Mouse (Mus musculus): ENCODE data around the gene Lhfpl3. TPM values are rescaled to one million over a fixed set of nuclear protein-coding genes. Genes with fewer than 3 reads are reported as not detected.

Lhfpl3 gene
- total RNA-seq, 2 experiments from 2014 or later: 13.1 to 13.3 TPM

DNA sequence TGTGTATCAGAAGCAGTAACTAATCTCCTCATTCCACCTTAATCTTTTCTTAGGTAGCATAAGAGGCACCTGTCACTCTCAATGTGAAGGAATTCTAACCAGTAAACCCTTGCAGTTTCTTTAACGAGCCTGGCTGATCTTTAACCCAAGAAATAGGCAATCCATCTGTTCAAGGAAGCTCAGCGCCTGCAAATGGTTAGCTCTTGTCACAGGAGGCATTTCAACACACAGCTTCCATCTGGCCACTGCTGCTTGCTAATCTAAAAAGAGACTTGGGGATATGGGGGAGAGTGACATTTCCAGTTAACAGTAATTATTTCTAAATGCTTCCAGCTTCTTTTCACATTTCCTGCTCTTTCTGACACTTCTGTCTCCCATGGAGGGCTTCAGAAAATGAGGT lies 182.9 kb downstream of the Lhfpl3 start:
- no peak for DNase-seq

DNA sequence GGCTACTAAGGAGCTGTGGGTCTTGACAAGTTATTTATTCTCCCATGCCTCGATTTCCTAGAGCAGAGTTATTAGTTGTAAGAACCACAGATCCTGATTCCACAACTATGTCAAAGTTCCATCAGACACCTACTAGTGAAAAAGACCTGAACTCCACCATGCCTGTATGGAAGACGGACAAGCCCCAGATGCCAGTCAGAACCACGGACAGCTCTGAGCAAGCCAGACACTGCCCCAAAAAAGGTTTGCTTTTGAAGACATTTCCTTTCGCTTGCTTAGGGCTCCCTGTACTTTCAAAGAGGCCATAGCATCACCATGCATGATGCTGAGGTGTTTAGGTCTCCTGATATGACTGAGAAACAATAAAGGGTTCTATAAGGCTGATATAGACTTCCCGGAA lies 197.4 kb downstream of the Lhfpl3 start:
- DNase-seq: no peak

DNA sequence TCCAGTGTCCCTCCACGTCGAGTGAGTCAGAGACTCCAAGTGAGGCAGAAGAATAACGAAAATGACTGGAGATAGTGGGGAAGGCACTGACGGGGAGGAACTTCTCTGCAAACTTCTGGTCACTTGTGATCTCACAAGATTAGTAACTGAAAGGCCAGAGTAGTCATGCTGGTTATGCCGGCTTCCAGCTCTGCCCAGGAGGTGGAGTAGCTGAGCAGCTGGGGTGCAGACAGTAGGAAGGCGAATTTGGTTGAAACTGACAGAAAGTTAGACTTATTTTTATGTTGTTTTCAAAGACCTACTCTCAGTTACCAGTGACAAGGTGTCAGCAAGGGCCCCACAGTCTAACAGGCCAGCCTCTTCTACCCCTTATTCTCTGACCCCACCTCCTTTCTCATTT lies 217.4 kb downstream of the Lhfpl3 start:
- no peak for DNase-seq

DNA sequence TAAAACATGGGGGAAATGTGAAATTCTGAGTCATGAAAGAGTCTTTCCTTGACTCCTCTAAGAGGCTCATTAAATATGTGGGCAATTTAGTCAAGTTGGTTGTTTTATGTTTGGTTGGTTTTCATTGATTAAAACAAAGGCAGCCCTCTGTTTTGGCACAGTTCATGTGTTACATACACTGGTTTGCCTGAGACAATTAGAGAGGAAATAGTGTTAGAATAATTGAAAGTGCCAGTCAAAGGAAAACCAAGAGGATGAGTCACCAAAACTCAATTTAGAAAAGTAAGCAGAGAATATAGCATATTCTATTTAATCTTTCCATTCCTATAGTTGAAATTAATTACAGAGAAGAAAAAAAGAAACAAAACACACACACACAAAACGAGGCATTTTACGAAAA lies 240.9 kb downstream of the Lhfpl3 start:
- DNase-seq: no peak

DNA sequence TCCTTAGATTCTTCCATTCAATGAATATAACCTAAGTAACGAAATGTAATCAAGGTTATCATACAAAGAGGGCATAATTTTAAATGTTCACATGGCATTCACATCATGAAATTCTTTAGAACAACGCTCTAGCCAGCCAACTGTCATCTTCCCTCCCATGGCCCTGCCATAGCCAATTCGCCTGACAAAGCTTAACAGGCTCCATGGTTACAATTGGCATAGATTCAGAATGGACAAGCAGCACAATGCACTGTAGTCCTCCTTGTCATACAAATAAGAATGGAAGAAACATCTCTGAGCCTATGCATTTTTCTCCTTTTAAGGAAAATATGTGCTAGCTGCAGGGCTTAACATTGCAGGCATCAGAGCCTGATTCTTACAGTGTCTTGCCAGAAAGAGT lies 254.0 kb downstream of the Lhfpl3 start:
- DNase-seq: no peak

DNA sequence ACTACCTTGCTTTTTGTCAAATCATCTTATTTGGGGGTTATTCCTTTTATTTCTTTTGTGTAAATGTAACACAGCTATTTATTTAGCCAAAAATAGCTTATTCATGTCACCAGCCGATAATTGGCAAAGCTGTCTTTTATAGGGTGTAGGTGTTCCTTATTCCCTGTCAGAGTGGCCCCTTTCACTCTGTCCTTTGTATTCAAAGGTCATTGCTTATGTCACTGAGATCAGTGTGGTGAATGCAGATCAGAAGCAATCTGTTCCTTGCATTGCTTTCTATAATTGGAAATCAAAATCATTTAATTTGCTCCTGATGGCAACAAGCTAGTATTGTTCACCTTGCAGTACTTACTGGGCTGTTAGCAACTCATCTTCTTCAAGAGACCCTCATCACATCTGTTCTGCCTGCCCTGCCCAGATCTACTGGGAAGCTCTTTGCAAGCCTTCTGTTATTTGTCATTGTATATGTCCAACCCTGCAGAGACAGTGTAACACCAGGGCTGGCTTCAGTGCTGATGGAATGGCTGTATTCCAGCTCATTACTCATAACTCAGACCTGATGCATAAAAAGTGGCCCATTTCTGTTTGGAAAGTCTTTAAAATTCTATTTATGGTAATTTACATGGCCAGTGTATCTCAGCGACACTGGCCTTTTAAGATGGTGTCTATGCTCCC lies 257.4 kb downstream of the Lhfpl3 start:
- DNase-seq: no peak

DNA sequence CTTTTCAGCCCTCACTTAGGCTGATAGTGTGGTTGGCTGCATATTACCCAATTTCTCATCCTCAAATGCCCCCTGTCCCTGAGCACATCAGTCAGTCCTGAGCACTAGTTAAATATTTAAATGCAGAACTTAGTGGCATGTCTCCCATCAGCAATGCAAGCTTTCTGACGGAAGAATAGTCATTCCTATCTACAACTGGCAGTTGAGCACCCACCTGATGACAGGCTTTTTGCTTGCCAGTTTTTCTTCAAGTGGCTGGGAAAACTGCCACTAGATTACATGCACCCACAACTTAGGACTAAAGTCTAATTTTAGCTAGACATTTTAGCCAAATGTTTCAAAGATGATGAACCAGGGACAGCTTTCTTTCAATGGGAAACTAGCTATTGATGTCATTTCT lies 260.3 kb downstream of the Lhfpl3 start:
- DNase-seq: no peak

DNA sequence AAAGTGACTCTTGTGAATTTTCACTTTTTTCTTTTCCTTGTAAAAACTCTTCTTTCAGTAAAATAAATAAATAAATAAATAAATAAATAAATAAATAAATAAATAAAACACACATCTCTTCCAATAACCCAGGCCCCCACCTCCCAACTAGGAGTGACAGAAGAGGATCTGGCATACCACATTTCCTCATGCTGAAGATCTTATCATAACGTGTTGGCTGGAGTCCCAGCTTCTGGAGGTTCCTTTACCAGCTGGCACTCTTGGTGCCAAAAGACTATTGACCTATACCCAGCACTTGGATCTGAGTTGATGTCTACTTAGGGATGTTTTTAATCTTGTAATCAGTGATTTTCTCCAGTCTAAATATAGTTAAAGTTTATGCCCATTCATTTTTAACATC lies 264.6 kb downstream of the Lhfpl3 start:
- DNase-seq: no peak

DNA sequence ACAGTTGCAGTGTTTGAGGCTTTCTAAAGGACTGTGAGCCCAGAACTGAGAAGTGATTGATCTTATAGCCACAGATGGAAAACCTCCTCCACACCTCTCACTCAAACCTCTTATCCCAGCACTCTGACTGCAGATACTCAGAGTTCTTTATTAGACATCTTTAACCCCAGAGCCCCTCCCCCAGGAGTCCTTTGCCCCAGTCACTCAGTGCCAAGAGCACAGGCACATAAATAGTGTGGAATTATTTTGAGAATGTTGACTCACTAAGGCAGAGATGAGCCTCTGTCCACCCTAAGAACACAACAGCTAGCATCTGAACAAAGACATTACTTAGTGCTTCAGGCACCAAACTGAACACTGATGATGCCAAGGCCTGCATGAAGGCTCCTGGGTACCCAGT lies 268.1 kb downstream of the Lhfpl3 start:
- no peak for DNase-seq

DNA sequence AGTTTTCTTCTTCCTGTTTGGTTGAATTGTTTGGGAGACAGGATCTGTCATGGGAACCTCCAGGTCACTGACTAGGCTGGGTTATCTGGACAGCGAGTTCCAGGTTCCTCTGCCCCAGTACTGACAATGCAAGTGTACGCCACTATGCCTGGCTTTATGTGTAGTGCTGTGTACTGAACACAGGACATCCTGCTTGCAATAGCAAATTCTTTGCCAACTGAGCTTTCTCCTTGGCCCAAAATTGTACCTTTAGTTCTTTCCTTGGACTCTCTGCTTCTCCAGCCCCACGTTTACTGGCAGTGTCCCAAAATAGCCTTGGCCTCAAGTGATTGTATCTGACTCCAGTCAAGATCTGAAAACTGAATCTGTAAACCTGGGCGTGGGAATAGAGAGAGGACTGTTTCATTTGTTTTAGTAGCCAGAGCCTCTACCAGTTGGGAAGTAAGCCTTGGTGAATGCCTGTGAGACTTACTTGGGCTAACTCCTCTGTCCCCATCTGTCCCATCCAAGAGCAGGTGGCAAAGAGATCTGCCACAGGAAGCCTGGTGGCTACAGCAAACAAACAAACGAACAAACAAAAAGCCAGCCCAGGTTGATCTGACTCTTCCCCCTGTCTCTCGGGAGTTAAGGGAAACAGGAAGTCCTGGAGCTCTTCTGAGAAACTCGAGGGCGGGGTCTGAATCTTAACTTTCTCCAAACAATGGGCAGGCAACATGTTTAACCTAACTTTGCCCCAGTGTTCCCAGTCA lies 269.9 kb downstream of the Lhfpl3 start:
- no peak for DNase-seq

DNA sequence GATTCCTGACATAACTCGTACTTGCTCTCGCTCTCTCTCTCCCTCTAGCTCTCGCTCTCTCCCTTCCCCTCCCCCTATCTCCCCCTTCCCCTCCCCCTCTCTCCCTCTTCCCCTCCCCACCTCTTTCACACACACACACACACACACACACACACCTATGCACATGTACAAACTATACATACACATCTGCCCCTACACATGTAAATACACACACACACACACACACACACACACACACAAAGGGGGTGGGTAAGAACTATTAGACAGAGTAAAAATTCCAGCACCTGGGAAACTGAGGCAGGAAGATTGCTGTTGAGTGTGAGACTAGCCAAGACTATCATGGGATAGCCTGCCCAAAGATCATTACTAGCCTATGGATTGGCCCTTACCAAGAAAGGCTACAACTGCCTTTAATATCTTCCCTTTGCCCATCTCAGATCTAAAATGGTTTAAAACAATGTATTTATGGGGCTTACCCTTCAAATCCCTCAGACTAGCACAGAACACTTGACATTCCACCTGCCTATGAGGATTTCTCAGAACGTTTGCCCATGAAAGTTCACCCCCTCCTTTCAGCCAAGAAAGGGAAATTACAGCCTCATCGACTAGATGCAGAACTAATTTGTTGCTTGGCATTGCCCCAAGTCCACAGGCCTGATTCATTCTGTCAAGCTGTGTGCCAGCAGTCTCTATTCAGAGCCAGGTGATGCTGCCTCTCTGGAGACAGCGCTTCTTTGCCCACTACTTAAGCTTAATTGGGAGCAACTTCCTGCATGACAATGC lies 289.3 kb downstream of the Lhfpl3 start:
- DNase-seq: peak in 1 of 2 experiments; percentile 9

DNA sequence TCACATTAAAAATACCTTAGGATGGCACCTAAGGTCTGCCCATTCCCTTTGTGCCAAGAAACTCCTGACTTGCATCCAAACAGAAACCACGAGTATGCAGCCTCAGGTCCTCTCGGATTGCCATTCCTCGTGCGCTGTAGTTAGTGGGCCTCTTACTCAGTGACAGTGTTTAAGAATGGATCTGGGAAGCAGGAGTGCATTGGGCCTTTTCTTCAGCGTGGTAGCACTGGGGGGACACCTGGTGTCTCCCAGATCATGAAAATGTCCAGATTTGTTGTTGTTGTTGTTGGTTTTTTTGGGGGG lies 289.8 kb downstream of the Lhfpl3 start:
- no peak for DNase-seq

DNA sequence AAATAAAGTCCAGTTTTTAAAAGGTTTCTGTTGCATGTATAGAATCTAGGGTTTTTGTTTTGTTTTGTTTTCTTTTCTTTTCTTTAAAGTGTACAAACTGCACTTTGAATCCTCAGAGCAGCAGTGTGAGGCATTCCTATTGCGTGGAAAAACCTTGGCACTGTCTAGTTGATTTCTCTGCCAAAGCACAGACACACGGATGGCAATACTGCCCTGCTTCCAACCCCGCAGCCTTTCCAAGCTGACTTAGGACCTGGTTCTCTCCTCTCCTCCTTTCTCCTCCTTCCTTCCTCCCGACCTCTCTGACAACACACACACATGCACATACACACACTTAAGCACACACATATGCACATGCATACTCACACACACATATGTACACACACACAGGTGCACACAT lies 294.6 kb downstream of the Lhfpl3 start:
- DNase-seq: no peak

DNA sequence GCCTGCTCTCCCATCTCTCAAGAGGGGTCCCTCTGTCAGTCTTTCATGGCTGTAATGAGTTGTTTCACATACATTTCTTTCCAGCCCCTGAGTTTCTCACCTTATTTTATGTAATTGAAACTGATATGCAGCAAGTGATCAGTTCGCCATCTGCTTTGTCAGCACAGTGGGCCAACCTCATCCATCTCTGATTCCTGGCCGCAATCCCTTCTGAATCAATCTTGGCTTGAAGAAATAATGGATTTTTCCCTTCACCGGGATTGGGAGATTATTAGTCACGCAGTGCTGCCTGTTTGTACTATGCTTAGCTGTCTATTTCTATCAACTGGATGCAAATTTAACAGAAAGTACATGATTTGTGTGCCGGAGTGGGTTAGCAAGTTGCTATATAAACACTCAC lies 297.0 kb downstream of the Lhfpl3 start:
- DNase-seq: peak in 1 of 2 experiments; percentile 14

DNA sequence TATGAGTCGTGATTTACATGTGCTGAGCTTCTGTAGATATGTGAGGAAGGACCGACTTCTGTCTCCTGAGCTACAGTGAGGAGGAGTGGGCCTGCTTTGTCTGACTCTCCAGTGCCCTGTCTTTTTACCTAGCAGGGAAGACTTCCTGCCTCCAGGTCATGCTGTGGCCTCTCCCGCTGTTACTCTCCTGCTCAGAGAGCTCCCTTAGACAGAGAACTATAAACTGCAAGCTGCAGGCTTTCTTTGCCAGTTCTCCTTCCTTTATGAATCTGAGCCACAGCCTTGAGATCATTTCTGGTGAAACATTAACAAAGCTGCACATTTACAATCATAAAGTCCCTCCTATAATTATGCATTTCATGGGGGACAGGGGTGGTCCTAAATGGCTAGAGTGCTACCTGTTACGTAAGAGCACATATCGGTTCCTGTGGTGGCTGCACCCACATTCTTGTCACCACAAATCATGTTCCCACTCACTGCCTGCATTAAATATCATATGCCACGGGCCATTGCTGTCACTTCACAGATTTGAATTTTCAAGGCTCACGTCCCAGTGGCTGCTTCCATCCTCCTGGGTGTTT lies 303.3 kb downstream of the Lhfpl3 start:
- DNase-seq: no peak

DNA sequence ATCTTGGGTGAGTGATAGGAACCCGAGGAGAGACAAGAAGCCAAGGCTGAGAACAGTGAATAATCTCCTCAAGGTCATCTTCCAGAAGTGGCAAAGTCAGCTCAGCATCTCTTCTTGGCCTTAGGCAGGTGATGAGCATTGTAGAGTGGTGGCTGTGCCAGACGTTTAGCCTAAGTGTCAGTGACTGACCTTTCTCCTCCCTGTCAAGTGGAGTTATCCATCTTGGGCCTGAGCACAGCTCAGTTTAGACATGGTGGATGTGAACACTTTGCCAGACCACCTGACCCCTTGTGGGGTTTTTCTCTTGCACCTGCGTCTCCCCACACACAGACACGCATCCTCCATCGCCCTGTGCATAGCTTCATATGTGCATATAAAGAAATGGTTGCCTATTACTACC lies 305.6 kb downstream of the Lhfpl3 start:
- DNase-seq: no peak

DNA sequence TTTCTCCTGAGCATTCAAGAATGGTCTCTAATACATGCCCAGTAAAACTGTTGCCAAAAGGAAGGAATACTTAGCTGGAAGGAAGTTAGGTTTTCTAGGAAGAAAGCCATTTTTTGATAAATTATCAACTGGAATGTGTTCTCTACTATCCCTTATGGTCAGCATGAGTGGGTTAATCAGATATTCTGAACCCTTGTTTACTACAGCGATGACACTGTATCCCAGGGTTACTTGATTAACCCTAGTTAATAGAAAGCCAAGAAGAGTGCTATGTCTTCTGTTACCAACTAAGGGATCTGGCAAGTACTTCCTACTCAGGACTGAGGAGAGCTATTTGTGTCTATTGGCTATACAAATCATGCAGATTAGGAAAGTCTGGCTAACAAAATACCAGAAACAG lies 349.0 kb downstream of the Lhfpl3 start:
- DNase-seq: no peak

DNA sequence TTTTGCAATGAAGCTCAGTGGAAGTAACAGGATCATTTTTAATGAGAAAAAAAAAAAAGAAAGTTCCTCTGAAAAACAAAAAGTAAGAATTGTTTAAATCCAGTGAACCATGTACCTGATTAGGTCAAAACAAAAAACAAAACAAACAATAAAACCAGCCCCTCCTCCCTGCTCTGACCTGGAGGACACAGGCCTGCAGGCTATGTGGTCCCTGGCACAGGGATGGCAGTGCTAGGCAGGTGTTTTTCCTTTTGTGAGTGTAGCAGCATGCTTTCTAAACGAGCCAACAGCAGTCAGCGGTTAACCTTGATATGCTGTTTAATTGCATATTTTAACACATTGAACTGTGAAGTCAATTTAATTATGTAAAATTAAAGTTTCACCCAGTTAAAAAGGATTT lies 360.7 kb downstream of the Lhfpl3 start:
- DNase-seq: no peak

DNA sequence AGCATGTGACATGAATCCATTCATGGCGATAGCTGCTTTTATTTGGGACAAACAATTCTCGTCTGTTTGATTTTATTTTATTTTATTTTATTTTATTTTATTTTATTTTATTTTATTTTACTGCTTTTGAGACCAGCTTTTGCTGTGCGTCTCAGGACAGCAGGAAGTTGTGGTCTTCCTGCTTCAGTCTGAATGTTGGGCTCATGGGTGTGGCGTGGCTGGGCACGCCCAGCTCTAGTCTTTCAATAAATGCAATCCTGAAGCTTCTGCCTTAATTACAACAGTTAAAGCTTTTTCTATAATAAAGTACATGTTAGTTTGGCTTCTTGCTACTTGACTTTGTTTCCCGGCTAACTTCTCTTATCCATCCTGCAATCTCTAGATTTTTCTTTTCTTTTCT lies 365.4 kb downstream of the Lhfpl3 start:
- no peak for DNase-seq

DNA sequence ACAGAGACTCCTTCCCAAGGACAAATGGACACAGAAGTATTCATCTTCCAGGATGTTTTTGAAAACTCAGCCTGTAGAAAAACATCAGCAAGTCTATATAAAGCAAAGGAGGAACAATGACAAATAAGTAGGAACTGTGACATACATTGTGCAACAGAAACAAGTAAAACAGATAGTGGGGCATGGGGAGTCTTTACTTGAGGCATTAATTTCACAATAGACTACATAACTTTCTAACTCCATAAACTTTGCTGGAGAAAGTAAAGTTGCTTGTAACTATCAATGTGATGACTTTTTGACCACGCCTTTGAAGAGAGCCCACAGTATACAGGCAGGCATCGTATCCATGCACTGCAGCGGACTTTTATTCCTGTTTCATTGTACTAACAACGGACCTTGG lies 368.4 kb downstream of the Lhfpl3 start:
- DNase-seq: no peak

DNA sequence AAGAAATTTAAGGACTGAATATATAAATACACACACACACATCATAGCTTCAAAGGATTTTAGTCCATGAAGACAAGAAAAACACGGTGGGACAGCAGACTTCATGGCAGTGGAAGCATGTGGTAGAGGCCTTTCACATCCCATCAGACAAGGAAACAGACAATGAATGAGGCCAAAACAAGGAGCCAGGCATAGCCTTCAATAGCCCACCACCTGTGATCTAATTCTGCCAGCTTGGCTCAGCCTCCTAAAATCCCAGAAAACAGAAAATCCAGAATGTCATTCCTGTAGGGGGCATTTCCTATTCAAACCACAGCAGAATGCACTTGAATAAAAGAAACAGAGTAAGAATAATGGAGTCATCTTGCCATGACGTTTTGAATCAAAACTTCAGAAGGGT lies 381.0 kb downstream of the Lhfpl3 start:
- DNase-seq: no peak

DNA sequence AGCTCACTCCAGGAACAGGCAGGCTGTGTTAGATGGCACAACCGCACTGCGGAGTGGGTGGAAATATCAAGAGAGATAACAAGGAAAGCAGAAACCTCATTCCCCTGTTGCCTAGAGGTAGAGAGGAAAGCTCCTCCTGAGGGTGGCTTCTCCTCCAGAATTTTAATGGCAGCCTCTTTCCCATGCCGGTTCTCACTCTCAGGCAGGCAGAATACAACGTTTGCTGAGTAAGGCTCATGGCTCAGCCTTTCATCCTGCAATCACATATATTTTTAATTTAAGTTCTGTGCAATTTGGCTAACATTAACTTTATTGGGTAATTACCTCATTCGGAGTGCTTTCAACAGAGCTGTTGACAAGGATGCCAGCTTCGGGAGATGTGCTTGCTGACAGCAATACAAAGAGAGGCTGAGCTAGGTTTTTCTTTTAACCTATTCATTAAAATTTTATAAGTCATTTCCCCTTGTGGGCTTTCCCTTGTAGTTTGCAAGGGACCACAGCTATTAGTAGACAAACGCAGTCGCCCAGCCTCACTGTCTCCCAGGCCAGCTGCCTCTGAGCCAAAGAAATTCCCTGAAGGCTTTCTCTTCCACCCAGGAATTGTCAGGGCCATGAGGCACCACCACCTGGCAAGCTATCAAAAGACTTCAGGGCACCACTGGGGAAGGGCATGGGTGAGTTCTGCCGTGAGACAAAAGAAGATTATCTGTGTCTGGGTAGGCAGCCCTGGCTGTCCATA lies 394.5 kb downstream of the Lhfpl3 start:
- DNase-seq: no peak

DNA sequence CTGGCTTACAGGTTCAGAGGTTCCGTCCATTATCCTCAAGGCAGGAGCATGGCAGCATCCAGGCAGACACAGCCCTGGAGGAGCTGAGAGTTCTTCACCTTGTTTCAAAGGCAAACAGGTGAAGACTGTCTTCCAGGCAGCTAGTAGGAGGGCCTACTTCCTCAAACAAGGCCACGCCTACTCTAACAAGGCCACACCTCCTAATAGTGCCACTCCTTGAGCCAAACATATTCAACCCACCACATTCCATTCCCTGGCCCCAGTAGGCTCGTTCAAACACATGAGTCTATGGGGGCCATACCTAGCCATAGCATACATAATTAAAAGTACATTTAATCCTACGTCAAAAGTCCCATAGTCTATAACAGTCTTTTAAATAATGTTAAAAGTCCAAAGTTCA lies 407.4 kb downstream of the Lhfpl3 start:
- DNase-seq: no peak
